Mouse (Mus musculus) testis, adult 2 months (tissue): ENCODE data around the gene Cbfa2t3. TPM values are rescaled to one million over a fixed set of nuclear protein-coding genes. Genes with fewer than 3 reads are reported as not detected.

Experiments
- H3K27ac ChIP-seq: fragments of 200-500 bp; 2 replicates; pipeline ENCODE4 v1.5.1; 2012; ENCODE audit warnings: low read depth, low read length; ENCODE audit not compliant: control insufficient read depth, insufficient read depth
- H3K27me3 ChIP-seq: fragments of 200-500 bp; 2 replicates; pipeline ENCODE4 v1.6.1; 2012; ENCODE audit warnings: mild to moderate bottlenecking, low read length, moderate library complexity; ENCODE audit not compliant: control insufficient read depth, insufficient read depth
- H3K36me3 ChIP-seq: fragments of 200-500 bp; 2 replicates; pipeline ENCODE4 v1.6.1; 2012; ENCODE audit warnings: mild to moderate bottlenecking, low read length; ENCODE audit not compliant: control insufficient read depth, insufficient read depth
- H3K4me1 ChIP-seq: fragments of 200-500 bp; 2 replicates; pipeline ENCODE4 v1.6.1; 2012; ENCODE audit warnings: low read length; ENCODE audit not compliant: control insufficient read depth, insufficient read depth
- H3K4me3 ChIP-seq: fragments of 200-500 bp; 2 replicates; pipeline ENCODE4 v1.5.1; 2012; ENCODE audit warnings: low read depth, mild to moderate bottlenecking, low read length, moderate library complexity, mixed read lengths; ENCODE audit not compliant: control insufficient read depth
- CTCF ChIP-seq: fragments of 200-500 bp; IDR thresholded peaks from 2 replicates; pipeline ENCODE4 v1.5.1; 2012; ENCODE audit warnings: low read depth, mild to moderate bottlenecking, inconsistent platforms, low read length, moderate library complexity; ENCODE audit not compliant: control insufficient read depth, insufficient read depth, insufficient replicate concordance
- POLR2A ChIP-seq: fragments of 200-500 bp; IDR thresholded peaks from 2 replicates; pipeline ENCODE4 v1.6.1; 2012; ENCODE audit warnings: low read depth, mild to moderate bottlenecking, inconsistent platforms, low read length, moderate library complexity; ENCODE audit not compliant: control insufficient read depth
- polyA plus RNA-seq: library from polyadenylated mRNA; depleted of rRNA; stranded (reverse); fragments of >200 nt; gene quantifications from 2 replicates; pipeline ENCODE4 v1.2.3, GENCODE M21; 2012

Cbfa2t3 gene
- polyA plus RNA-seq, 1 experiment = 0.59 TPM

DNA sequence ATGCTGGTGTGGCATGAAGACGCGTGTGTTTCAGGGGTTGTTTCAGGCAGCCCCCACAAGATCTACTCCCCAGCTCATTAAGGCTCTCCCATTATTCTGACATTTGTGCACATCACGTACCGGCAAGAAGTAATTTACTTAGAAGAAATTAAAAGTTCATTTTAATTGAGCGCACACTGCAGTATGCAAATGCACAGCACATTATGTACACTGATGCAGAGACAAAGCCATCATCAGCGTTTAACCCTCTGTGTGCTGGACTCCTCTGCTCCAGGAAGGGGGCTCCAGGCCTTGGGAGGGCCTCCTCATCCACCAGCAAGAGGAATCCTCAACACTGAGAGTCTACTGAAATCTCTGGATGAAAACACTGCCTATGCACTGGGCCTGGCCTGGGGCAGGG, 39.0 kb upstream of the Cbfa2t3 start:
- H3K27ac ChIP-seq = no peak overlapping the region
- no peak for TF ChIP-seq CTCF
- no peak for TF ChIP-seq POLR2A
- no peaks in the 10 kb centered on the region for H3K36me3 ChIP-seq
- H3K27me3 ChIP-seq = no peaks in the 10 kb centered on the region
- H3K4me3 ChIP-seq = no peak overlapping the region
- H3K4me1 ChIP-seq = no peaks in the 10 kb centered on the region

DNA sequence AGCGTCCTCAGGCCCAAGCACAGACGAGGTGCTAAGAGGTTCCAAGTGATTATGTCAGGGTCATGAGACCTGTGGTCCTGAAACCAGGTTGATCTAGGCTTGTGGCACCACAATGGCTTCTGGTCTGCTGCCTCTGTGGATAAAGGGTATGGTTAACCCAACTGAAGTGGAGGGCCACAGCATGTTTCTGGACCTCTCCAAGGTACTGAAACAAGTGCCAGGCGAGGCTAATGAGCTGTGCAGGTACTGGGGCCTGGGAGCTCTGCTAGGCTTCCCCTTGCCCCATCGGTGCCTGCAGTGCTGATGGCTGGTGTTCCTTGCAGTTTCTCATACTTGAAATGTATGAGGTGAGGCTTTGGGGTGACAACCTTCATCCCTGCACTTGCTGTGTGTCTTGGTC, 38.2 kb upstream of the Cbfa2t3 start:
- no peaks in the 10 kb centered on the region for H3K27me3 ChIP-seq
- TF ChIP-seq POLR2A = no peak
- H3K36me3 ChIP-seq = no peaks in the 10 kb centered on the region
- no peak overlapping the region for H3K4me3 ChIP-seq
- H3K27ac ChIP-seq = no peak overlapping the region
- H3K4me1 ChIP-seq = no peaks in the 10 kb centered on the region

DNA sequence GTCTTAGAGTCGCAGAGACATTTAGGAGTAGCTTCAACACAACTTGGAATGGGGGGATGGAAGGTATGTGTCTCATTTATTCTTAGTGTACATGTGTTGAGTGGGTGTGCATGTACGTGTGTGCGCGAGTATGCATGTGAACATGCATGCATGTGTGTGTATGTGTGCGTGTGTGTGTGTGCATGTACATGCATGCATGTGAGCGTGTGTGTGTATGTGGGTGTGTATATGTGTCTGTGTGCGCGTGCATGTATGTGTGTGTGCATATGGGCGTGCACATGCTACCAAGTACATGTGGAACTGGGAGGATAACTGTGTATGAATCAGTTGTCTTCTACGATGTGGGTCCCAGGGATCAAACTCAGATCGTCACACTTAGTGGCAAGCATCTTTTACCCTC, 37.7 kb upstream of the Cbfa2t3 start:
- Histone ChIP-seq H3K27ac (no peak overlapping the region), H3K27me3 (no peaks in the 10 kb centered on the region)
- TF ChIP-seq CTCF (no peak), POLR2A (no peak)

DNA sequence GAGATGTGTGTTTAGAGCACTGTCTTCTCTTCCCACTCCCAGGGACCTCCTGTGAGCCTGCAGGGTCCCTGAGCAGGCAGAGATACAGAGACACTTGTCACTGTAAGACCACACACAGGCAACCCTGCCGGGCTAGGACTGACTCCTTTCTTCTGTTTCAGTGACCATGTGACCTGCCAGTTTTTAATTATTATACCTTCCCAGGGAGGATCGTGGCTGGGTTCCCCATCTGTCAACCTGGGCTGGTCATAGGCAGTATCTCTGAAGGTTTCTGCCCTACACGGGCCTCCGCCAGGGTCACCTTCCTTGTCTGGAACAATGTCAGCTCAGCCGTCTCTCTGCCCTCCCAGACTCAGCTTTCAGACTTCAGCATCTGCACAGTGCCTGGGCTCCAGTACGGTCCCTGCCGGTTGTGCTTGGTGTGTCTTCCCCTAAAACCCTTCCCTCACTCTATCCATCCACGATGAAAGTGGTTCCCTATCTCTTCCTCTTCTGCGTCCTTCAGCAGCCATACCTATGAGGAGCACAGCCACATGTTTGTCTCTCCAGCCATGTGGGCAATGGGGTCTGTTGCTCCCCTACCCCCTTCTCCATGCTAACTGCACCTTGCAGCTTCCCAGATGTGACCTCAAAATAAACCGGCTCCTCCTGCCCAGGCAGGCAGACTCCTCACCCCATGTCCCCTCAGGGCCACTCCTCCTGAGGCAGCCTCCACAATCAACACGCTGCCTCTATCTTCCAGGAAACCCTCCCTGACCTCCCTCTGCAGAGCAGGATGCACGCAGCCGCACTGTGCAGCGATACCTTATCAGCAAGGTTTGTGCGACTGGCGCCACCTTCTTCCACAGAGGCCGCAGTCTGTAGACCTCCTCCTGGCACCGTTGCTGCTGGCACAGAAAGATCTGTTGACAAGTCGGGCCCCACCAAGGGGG, 36.9 kb upstream of the Cbfa2t3 start:
- no peaks in the 10 kb centered on the region for H3K27me3 ChIP-seq

More for the DNA sequence above, 37.7 kb upstream of the Cbfa2t3 start:
- H3K4me3 ChIP-seq = no peak overlapping the region
- H3K36me3 ChIP-seq = no peaks in the 10 kb centered on the region
- H3K4me1 ChIP-seq = no peaks in the 10 kb centered on the region

DNA sequence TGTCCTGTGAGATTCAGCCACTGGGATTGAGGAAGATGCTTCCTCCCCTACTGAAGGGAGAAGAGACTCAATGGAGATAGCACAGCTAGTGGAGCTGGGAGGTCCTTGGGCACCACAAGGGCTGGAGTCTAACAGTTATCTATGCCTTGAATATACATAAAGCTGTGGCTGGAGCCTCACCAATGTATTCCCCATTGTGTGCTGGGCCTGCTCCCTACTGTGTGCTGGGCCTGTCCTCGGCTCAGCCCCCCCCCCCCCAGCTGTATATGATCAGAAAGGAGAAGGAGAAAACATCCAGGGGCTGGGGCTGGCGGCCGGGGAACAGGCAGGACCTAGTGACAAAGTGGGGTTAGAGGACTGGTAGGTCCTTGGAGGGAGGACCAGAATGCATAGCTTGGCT, 36.2 kb upstream of the Cbfa2t3 start:
- Histone ChIP-seq H3K27me3 (no peaks in the 10 kb centered on the region), H3K27ac (no peak overlapping the region), H3K36me3 (no peaks in the 10 kb centered on the region), H3K4me3 (no peak overlapping the region), H3K4me1 (no peaks in the 10 kb centered on the region)
- TF ChIP-seq POLR2A = no peak
- TF ChIP-seq CTCF = no peak

More for the DNA sequence above, 36.9 kb upstream of the Cbfa2t3 start:
- H3K27ac ChIP-seq = no peak overlapping the region
- no peak overlapping the region for H3K4me3 ChIP-seq
- no peaks in the 10 kb centered on the region for H3K4me1 ChIP-seq
- no peaks in the 10 kb centered on the region for H3K36me3 ChIP-seq
- TF ChIP-seq POLR2A (no peak), CTCF (no peak)

DNA sequence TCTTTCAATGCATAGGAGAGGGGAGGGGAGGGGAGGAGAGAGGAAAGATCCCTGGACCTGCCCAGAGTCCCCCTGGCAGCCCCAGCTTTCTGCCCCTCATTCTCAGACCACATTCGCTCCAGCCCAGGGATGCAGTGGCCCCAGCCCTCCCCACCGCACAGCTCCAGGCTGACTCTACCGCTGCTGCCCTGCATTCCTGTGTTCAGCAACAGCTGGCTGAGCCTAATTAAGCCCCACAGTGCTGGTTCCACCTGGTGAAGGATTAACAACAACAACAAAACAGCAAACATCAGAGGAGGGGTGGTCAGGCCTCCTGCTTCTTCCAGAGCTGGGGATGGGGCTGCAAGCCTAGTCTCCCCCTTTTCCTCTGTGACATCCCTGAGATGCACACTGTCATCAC, 29.7 kb upstream of the Cbfa2t3 start:
- H3K27me3 ChIP-seq = no peaks in the 10 kb centered on the region
- no peak overlapping the region for H3K4me3 ChIP-seq
- no peaks in the 10 kb centered on the region for H3K36me3 ChIP-seq
- no peak overlapping the region for H3K27ac ChIP-seq
- TF ChIP-seq CTCF = no peak
- TF ChIP-seq POLR2A = no peak
- no peaks in the 10 kb centered on the region for H3K4me1 ChIP-seq

DNA sequence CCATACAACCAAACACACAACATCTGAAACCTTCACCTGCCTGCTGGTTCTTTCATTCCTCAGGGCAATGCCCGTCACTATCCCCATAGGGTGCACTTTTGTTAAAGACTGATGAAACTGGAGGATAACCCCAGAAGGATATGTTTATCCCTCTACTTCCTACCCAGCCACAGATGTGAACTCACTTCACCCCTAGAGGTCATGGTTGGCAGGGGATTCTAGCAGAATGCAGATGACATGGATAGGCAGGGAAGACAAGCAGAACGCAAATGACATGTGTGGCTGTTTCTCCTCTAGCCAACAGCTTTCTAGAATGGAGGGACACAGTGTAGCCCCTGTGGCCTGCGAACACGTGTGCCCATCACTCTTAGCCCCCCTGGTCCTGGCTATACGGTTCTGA, 28.5 kb upstream of the Cbfa2t3 start:
- Histone ChIP-seq H3K27me3 (no peaks in the 10 kb centered on the region), H3K27ac (no peak overlapping the region), H3K4me1 (no peaks in the 10 kb centered on the region), H3K36me3 (no peaks in the 10 kb centered on the region), H3K4me3 (no peak overlapping the region)
- TF ChIP-seq CTCF (no peak), POLR2A (no peak)
